Mouse (Mus musculus) lung, embryonic 15.5 days (tissue): ENCODE results near the gene Etfa. TPM values are rescaled to one million over a fixed set of nuclear protein-coding genes. Genes with fewer than 3 reads are reported as not detected.

Source experiments
- ATAC-seq: fragments of 200-750 bp; cut with Nextera tagmentation; 2 replicates; pipeline ENCODE4 v1.8.0; 2017; ENCODE audit warnings: moderate number of reproducible peaks, borderline replicate concordance; ENCODE audit not compliant: low FRiP score, low TSS enrichment; ENCODE audit errors: extremely low read depth
- H3K27ac ChIP-seq: fragments of 300-500 bp; sonication (generic); 2 replicates; pipeline ENCODE4 v1.5.1; 2015; ENCODE audit warnings: moderate library complexity, mild to moderate bottlenecking, inconsistent platforms
- H3K27me3 ChIP-seq: fragments of 300-500 bp; sonication (generic); 2 replicates; pipeline ENCODE4 v1.6.1; 2015; ENCODE audit warnings: inconsistent platforms
- H3K36me3 ChIP-seq: fragments of 300-500 bp; sonication (generic); 2 replicates; pipeline ENCODE4 v1.6.1; 2015; ENCODE audit warnings: inconsistent platforms
- H3K4me1 ChIP-seq: fragments of 300-500 bp; sonication (generic); 2 replicates; pipeline ENCODE4 v1.6.1; 2015; ENCODE audit warnings: inconsistent platforms
- H3K4me2 ChIP-seq: fragments of 300-500 bp; sonication (generic); 2 replicates; pipeline ENCODE4 v1.6.1; 2015; ENCODE audit warnings: inconsistent platforms, mild to moderate bottlenecking, moderate library complexity
- H3K4me3 ChIP-seq: fragments of 300-500 bp; sonication (generic); 2 replicates; pipeline ENCODE4 v1.5.1; 2015; ENCODE audit warnings: mild to moderate bottlenecking, inconsistent platforms
- H3K9ac ChIP-seq: fragments of 300-500 bp; sonication (generic); 2 replicates; pipeline ENCODE4 v1.6.1; 2015; ENCODE audit warnings: inconsistent platforms
- H3K9me3 ChIP-seq: fragments of 300-500 bp; sonication (generic); 2 replicates; pipeline ENCODE4 v1.6.1; 2016; ENCODE audit warnings: inconsistent platforms
- WGBS: fragments of 180-500 bp; shearing (Covaris S2); methylation state at CpG from one replicate; pipeline ENCODE4 v1.1.7; 2015; 5-methylcytosine and 5-hydroxymethylcytosine counted together
- polyA plus RNA-seq: library from polyadenylated mRNA; unstranded; fragments of >200 nt; fragmentation: Nextera tagmentation; extraction: Ambion mirVana; gene quantifications from 2 replicates; pipeline ENCODE4 v1.2.1, GENCODE M21; 2015

The Etfa gene
- polyA plus RNA-seq, 1 experiment from 2014 or later = 209 TPM

GRCm38 (mm10) chr9:55509731-55510130, 2.3 kb downstream of the Etfa start:
- Histone ChIP-seq H3K27me3 (peaks cover 10% of the 10 kb centered on the region; the same call in 1 of the 2 replicates), H3K9ac (no peak overlapping the region), H3K4me3 (no peak overlapping the region), H3K9me3 (no peaks in the 10 kb centered on the region), H3K4me1 (peaks cover 12% of the 10 kb centered on the region), H3K36me3 (no peaks in the 10 kb centered on the region), H3K27ac (no peak overlapping the region), H3K4me2 (no peak overlapping the region)
- WGBS = 59% methylated on average over 1 of the region's 1 CpGs
- ATAC-seq = no peak

GRCm38 (mm10) chr9:55508701-55509100, 3.3 kb downstream of the Etfa start:
- Histone ChIP-seq H3K36me3 (no peaks in the 10 kb centered on the region), H3K27ac (no peak overlapping the region), H3K4me2 (no peak overlapping the region), H3K27me3 (peaks cover 6% of the 10 kb centered on the region; the same call in 1 of the 2 replicates), H3K4me3 (no peak overlapping the region), H3K9me3 (no peaks in the 10 kb centered on the region), H3K9ac (no peak overlapping the region), H3K4me1 (peaks cover 12% of the 10 kb centered on the region)
- 70% methylated on average over 4 of the region's 4 CpGs for WGBS
- ATAC-seq = no peak

- H3K36me3 ChIP-seq = no peaks in the 10 kb centered on the region
- ATAC-seq = no peak
- no peak overlapping the region for H3K4me2 ChIP-seq
- H3K9ac ChIP-seq = no peak overlapping the region
- peaks cover 12% of the 10 kb centered on the region for H3K4me1 ChIP-seq
- H3K27ac ChIP-seq = no peak overlapping the region
- no peak overlapping the region for H3K4me3 ChIP-seq
- H3K27me3 ChIP-seq = no peaks in the 10 kb centered on the region
- WGBS = 69% methylated on average over 3 of the region's 3 CpGs
- H3K9me3 ChIP-seq = no peaks in the 10 kb centered on the region
These were observed 4.1 kb downstream of the Etfa start for GRCm38 (mm10) chr9:55507922-55508321.

DNA sequence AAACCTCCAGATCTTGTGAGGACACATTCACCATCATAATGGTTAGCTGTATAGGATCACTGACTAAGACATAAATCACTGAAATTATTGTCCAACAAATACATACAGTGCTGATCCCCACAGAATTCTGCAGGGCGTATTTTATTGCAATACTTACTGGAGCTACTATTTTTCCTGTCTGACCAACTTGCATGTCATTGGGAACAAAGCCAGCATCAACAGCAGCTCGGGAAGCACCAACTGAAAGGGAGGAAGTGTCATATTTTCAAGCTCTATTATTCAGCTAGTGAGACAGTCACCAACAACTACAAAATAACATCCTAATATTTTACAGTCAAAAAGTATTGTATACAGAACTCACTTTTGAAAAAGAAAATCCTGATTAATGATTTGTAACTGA, 29.9 kb downstream of the Etfa start:
- peaks cover 17% of the 10 kb centered on the region for H3K36me3 ChIP-seq
- no peaks in the 10 kb centered on the region for H3K9me3 ChIP-seq
- no peak for ATAC-seq
- H3K4me1 ChIP-seq = no peaks in the 10 kb centered on the region
- H3K4me2 ChIP-seq = no peak overlapping the region
- no peaks in the 10 kb centered on the region for H3K27me3 ChIP-seq
- no peak overlapping the region for H3K4me3 ChIP-seq
- no peak overlapping the region for H3K27ac ChIP-seq
- WGBS = 37% methylated on average over 2 of the region's 2 CpGs
- H3K9ac ChIP-seq = no peak overlapping the region

- peaks cover 5% of the 10 kb centered on the region; the same call in 1 of the 2 replicates for H3K36me3 ChIP-seq
These were observed 33.3 kb downstream of the Etfa start for GRCm38 (mm10) chr9:55478699-55479098.

GRCm38 (mm10) chr9:55476084-55476483, 36.0 kb downstream of the Etfa start:
- no peak overlapping the region for H3K27ac ChIP-seq
- H3K9me3 ChIP-seq = no peaks in the 10 kb centered on the region
- ATAC-seq = no peak
- no peaks in the 10 kb centered on the region; the same call in 1 of the 2 replicates for H3K36me3 ChIP-seq
- H3K4me2 ChIP-seq = no peak overlapping the region
- 40% methylated on average over 1 of the region's 1 CpGs for WGBS
- H3K27me3 ChIP-seq = no peaks in the 10 kb centered on the region
- no peak overlapping the region for H3K9ac ChIP-seq
- no peaks in the 10 kb centered on the region for H3K4me1 ChIP-seq
- no peak overlapping the region for H3K4me3 ChIP-seq

More at GRCm38 (mm10) chr9:55478699-55479098, 33.3 kb downstream of the Etfa start:
- Histone ChIP-seq H3K27me3 (no peaks in the 10 kb centered on the region), H3K4me3 (no peak overlapping the region), H3K9ac (no peak overlapping the region), H3K9me3 (no peaks in the 10 kb centered on the region), H3K27ac (no peak overlapping the region), H3K4me2 (no peak overlapping the region), H3K4me1 (no peaks in the 10 kb centered on the region)
- ATAC-seq = no peak

DNA sequence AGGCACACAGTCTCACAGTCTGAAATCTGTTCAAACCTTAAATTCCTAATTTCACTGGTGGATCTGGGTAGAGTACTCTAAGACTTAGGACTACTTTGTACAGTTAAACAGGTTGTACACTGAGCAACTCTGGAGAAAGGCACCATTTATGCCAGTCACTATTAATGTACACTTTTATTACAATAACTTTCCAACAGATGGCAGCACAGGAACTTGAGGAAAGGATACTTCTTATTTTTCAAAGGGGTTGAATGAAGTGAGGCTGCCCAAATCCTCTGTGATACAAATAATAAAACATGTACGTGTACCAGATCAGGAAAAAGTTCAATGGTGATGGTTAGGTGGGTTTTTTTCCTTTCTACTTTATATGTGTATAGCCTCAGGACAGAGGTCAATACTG, 43.6 kb downstream of the Etfa start:
- 38% methylated on average over 1 of the region's 1 CpGs for WGBS
- H3K9me3 ChIP-seq = no peaks in the 10 kb centered on the region
- no peak overlapping the region for H3K4me2 ChIP-seq
- no peak overlapping the region for H3K9ac ChIP-seq
- no peak overlapping the region for H3K27ac ChIP-seq
- H3K27me3 ChIP-seq = no peaks in the 10 kb centered on the region
- H3K4me3 ChIP-seq = no peak overlapping the region
- ATAC-seq = no peak
- H3K4me1 ChIP-seq = no peaks in the 10 kb centered on the region
- peaks cover 9% of the 10 kb centered on the region; the same call in 1 of the 2 replicates for H3K36me3 ChIP-seq

DNA sequence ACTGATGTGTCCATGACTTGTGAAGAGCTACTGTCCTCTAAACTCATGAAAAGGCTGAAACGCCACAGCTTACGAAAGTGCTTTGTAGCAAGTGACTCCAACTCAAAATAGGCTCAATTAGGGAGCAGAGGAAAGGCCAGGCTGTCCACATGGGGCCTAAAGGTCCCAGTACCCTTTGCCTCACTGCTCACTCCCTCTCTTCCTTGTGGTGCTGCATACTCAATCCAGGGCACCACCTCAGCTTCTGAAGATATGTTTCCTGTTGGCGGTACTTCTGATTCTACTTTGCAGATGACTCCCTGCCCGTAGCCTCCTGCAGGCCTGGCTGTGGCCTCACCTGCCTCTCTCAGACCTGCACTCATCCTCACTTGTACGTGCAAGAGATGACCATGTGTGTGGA, 58.7 kb downstream of the Etfa start:
- Histone ChIP-seq H3K9me3 (no peaks in the 10 kb centered on the region), H3K4me2 (no peak overlapping the region), H3K36me3 (0 out of 2 replicates have a peak, but pooled peaks cover 8% of the 10 kb centered on the region), H3K9ac (no peak overlapping the region), H3K4me1 (no peaks in the 10 kb centered on the region), H3K27ac (no peak overlapping the region), H3K27me3 (no peaks in the 10 kb centered on the region), H3K4me3 (no peak overlapping the region)
- no peak for ATAC-seq
- 91% methylated on average over 5 of the region's 5 CpGs for WGBS

DNA sequence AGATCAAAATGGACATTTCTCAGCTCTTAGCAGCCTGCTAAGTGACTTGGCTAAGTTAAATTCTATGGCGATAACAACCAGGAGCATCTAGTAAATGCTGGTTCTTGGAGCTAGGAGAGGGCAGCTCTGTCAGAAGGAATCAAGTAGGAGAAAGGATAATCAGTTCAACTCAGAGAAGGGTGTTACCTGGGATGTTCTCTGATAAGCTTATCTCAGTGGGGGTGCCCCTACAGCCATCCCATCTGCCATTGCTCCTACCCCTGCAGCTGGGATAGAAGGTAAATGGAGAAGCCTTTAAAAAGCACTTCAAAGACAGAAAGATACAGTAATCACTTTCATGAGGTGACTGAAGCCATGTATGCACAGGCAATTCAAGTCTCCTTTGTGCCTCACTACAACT, 59.1 kb downstream of the Etfa start:
- H3K4me3 ChIP-seq = no peak overlapping the region
- H3K4me1 ChIP-seq = no peaks in the 10 kb centered on the region
- 0 out of 2 replicates have a peak, but pooled peaks cover 8% of the 10 kb centered on the region for H3K36me3 ChIP-seq
- H3K9ac ChIP-seq = no peak overlapping the region
- H3K27me3 ChIP-seq = no peaks in the 10 kb centered on the region
- no peaks in the 10 kb centered on the region for H3K9me3 ChIP-seq
- WGBS = 85% methylated on average over 1 of the region's 1 CpGs
- H3K4me2 ChIP-seq = no peak overlapping the region
- H3K27ac ChIP-seq = no peak overlapping the region
- ATAC-seq = no peak

- Histone ChIP-seq H3K4me2 (no peak overlapping the region), H3K9ac (no peak overlapping the region), H3K9me3 (no peaks in the 10 kb centered on the region), H3K4me1 (no peaks in the 10 kb centered on the region), H3K36me3 (0 out of 2 replicates have a peak, but pooled peaks cover 8% of the 10 kb centered on the region), H3K27me3 (no peaks in the 10 kb centered on the region), H3K4me3 (no peak overlapping the region), H3K27ac (no peak overlapping the region)
- WGBS = 74% methylated on average over 3 of the region's 3 CpGs
- no peak for ATAC-seq
These were observed 60.6 kb downstream of the Etfa start for GRCm38 (mm10) chr9:55451426-55451825.

DNA sequence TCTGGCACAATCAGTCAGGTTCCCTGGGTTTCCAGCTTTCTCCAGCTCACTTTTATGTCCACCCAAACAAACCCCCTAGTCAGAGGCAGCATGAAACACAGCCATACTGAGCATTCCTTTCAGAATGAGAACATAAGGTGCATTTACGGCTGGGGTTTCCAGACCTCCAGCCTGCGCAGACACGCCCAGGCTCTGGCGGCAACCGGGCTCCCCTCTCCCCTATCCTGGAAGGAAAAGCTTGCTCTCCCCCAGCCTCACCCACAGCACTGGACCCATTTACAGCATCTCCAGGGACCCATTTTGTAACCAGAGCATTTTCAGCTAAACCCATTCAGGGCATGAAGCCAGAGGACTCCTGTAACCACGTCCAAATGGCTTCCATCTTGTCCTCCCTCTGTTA, 62.0 kb downstream of the Etfa start:
- ATAC-seq = no peak
- Histone ChIP-seq H3K36me3 (0 out of 2 replicates have a peak, but pooled peaks cover 8% of the 10 kb centered on the region), H3K9me3 (no peaks in the 10 kb centered on the region), H3K27ac (no peak overlapping the region), H3K4me3 (no peak overlapping the region), H3K27me3 (no peaks in the 10 kb centered on the region), H3K9ac (no peak overlapping the region), H3K4me1 (no peaks in the 10 kb centered on the region), H3K4me2 (no peak overlapping the region)
- 85% methylated on average over 6 of the region's 6 CpGs for WGBS

DNA sequence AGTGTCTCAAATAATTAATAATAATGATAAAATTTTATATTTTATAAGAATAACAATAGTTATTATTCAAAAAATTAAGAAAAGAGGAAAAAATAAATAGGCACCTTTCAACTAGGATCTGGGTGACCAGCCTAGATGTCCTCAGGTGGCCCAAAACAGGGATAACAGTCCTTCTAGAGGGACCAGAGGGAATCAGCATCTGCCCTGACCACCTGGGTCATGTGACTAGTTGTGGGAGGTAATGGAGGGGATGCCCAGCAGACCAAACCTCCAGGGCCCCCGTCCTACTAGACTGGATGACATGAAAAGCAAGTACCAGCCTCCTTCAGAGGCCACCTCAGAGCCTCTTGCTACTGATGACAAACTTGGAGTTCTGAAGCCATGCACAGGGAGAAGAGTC, 62.9 kb downstream of the Etfa start:
- Histone ChIP-seq H3K4me2 (no peak overlapping the region), H3K9ac (no peak overlapping the region), H3K27ac (no peak overlapping the region), H3K4me3 (no peak overlapping the region), H3K4me1 (no peaks in the 10 kb centered on the region), H3K27me3 (no peaks in the 10 kb centered on the region), H3K36me3 (0 out of 2 replicates have a peak, but pooled peaks cover 8% of the 10 kb centered on the region), H3K9me3 (no peaks in the 10 kb centered on the region)
- ATAC-seq = no peak
- 58% methylated on average over 1 of the region's 1 CpGs for WGBS

DNA sequence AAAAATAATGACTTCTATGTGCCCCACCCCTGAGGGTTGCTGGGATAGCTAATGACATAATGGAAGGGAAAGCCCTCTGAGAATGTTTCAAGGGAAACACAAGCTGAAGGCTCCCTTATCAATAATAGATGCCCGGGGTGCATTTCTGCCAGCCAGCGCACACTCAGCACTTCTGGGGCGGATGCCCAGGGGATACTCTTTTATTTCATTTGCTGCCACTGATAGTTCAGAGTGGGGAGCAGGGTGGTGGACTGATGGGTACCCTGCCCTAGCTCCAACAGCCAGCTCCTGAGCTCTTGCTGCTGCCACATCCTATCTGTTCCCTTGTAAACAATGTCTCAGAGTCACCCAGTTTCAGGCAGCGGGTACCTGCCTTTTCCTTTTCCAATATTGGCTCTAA, 64.5 kb downstream of the Etfa start:
- Histone ChIP-seq H3K27me3 (no peaks in the 10 kb centered on the region), H3K36me3 (no peaks in the 10 kb centered on the region), H3K9me3 (no peaks in the 10 kb centered on the region), H3K4me1 (no peaks in the 10 kb centered on the region), H3K4me2 (no peak overlapping the region), H3K9ac (no peak overlapping the region), H3K4me3 (no peak overlapping the region), H3K27ac (no peak overlapping the region)
- no peak for ATAC-seq
- WGBS = 84% methylated on average over 4 of the region's 4 CpGs
